Mouse (Mus musculus) kidney, embryonic 14.5 days (tissue): ENCODE data around the gene Hoxd8. TPM values are rescaled to one million over a fixed set of nuclear protein-coding genes. Genes with fewer than 3 reads are reported as not detected.

ENCODE experiments used
- ATAC-seq: fragments of 200-750 bp; cut with Nextera tagmentation; 2 replicates; pipeline ENCODE4 v1.8.0; 2017; ENCODE audit warnings: moderate number of reproducible peaks, mild to moderate bottlenecking, moderate TSS enrichment, moderate library complexity; ENCODE audit not compliant: low FRiP score, low TSS enrichment
- H3K27ac ChIP-seq: fragments of 300-500 bp; sonication (generic); 2 replicates; pipeline ENCODE4 v1.5.1; 2014; ENCODE audit warnings: low read depth, mild to moderate bottlenecking, low read length, moderate library complexity, mixed read lengths
- H3K27me3 ChIP-seq: fragments of 300-500 bp; sonication (generic); 2 replicates; pipeline ENCODE4 v1.6.1; 2014; ENCODE audit warnings: mild to moderate bottlenecking, low read length; ENCODE audit not compliant: control insufficient read depth, insufficient read depth
- H3K36me3 ChIP-seq: fragments of 300-500 bp; sonication (generic); 2 replicates; pipeline ENCODE4 v1.6.1; 2014; ENCODE audit warnings: low read length, mixed read lengths; ENCODE audit not compliant: control insufficient read depth, insufficient read depth
- H3K4me1 ChIP-seq: fragments of 300-500 bp; sonication (generic); 2 replicates; pipeline ENCODE4 v1.6.1; 2014; ENCODE audit warnings: low read length, mixed read lengths; ENCODE audit not compliant: control insufficient read depth, insufficient read depth
- H3K4me2 ChIP-seq: fragments of 300-500 bp; sonication (generic); replicated peaks from 2 replicates; pipeline ENCODE4 v1.6.1; 2014; ENCODE audit warnings: low read depth, mild to moderate bottlenecking, low read length
- H3K4me3 ChIP-seq: fragments of 300-500 bp; sonication (generic); 2 replicates; pipeline ENCODE4 v1.5.1; 2014; ENCODE audit warnings: mild to moderate bottlenecking, low read length
- H3K9ac ChIP-seq: fragments of 300-500 bp; sonication (generic); 2 replicates; pipeline ENCODE4 v1.6.1; 2014; ENCODE audit warnings: low read depth, mild to moderate bottlenecking, low read length, moderate library complexity
- H3K9me3 ChIP-seq: fragments of 300-500 bp; sonication (generic); 2 replicates; pipeline ENCODE4 v1.6.1; 2016; ENCODE audit warnings: low read length; ENCODE audit not compliant: control insufficient read depth
- WGBS: fragments of 180-500 bp; shearing (Covaris S2); extraction: QIAGEN DNeasy Blood & Tissue Kit; methylation state at CpG from one replicate; pipeline ENCODE4 v1.1.7; 2014; 5-methylcytosine and 5-hydroxymethylcytosine counted together
- polyA plus RNA-seq: library from polyadenylated mRNA; unstranded; fragments of >200 nt; fragmentation: Nextera tagmentation; extraction: Ambion mirVana; gene quantifications from 2 replicates; pipeline ENCODE4 v1.2.1, GENCODE M21; 2014

Gene Hoxd8
- polyA plus RNA-seq, 1 experiment from 2014 or later: 45.0 TPM

GRCm38 (mm10) chr2:74736688-74737577, 32.5 kb downstream of the Hoxd8 start:
- H3K4me1 ChIP-seq: peaks cover 70% of the 10 kb centered on the region
- peak overlapping the region; percentile 95; the same call in 1 of the 2 replicates for H3K27ac ChIP-seq
- peak overlapping the region; percentile 74 for H3K4me2 ChIP-seq
- no peak for ATAC-seq
- peak overlapping the region; percentile 34 for H3K4me3 ChIP-seq
- no peaks in the 10 kb centered on the region for H3K9me3 ChIP-seq
- H3K9ac ChIP-seq: peak overlapping the region; percentile 67
- 28% methylated on average over 15 of the region's 15 CpGs for WGBS
- H3K36me3 ChIP-seq: no peaks in the 10 kb centered on the region
- peaks cover 2% of the 10 kb centered on the region; the same call in 1 of the 2 replicates for H3K27me3 ChIP-seq

- Histone ChIP-seq H3K4me2 (peak overlapping the region; percentile 74), H3K9me3 (no peaks in the 10 kb centered on the region), H3K27ac (peak overlapping the region; percentile 95; the same call in 1 of the 2 replicates), H3K4me3 (peak overlapping the region; percentile 34), H3K4me1 (peaks cover 63% of the 10 kb centered on the region), H3K36me3 (no peaks in the 10 kb centered on the region), H3K9ac (peak overlapping the region; percentile 67), H3K27me3 (peaks cover 2% of the 10 kb centered on the region; the same call in 1 of the 2 replicates)
- 38% methylated on average over 7 of the region's 7 CpGs for WGBS
- ATAC-seq: no peak
Measured at GRCm38 (mm10) chr2:74737578-74738070, 33.2 kb downstream of the Hoxd8 start.

GRCm38 (mm10) chr2:74738623-74739475, 34.4 kb downstream of the Hoxd8 start:
- WGBS: 4% methylated on average over 20 of the region's 20 CpGs
- Histone ChIP-seq H3K27me3 (peaks cover under 1% of the 10 kb centered on the region; the same call in 1 of the 2 replicates), H3K36me3 (no peaks in the 10 kb centered on the region), H3K4me1 (peaks cover 61% of the 10 kb centered on the region), H3K27ac (peak overlapping the region; percentile 95), H3K9me3 (no peaks in the 10 kb centered on the region), H3K4me2 (peak overlapping the region; percentile 74), H3K4me3 (peak overlapping the region; percentile 34), H3K9ac (peak overlapping the region; percentile 67; the same call in 1 of the 2 replicates)
- ATAC-seq: 0 out of 2 replicates have a peak, but pooled peaks have one; percentile 3

GRCm38 (mm10) chr2:74739476-74739800, 35.0 kb downstream of the Hoxd8 start:
- peak overlapping the region; percentile 72; the same call in 1 of the 2 replicates for H3K9ac ChIP-seq
- ATAC-seq: no peak
- no peaks in the 10 kb centered on the region; the same call in 1 of the 2 replicates for H3K36me3 ChIP-seq
- H3K9me3 ChIP-seq: no peaks in the 10 kb centered on the region
- peaks cover 56% of the 10 kb centered on the region for H3K4me1 ChIP-seq
- WGBS: 10% methylated on average over 2 of the region's 2 CpGs
- peak overlapping the region; percentile 95 for H3K27ac ChIP-seq
- peak overlapping the region; percentile 34 for H3K4me3 ChIP-seq
- H3K4me2 ChIP-seq: peak overlapping the region; percentile 74
- H3K27me3 ChIP-seq: no peaks in the 10 kb centered on the region

- Histone ChIP-seq H3K4me2 (peak overlapping the region; percentile 74), H3K27ac (peak overlapping the region; percentile 95), H3K4me1 (peaks cover 52% of the 10 kb centered on the region), H3K9ac (peak overlapping the region; percentile 72), H3K9me3 (no peaks in the 10 kb centered on the region), H3K36me3 (no peaks in the 10 kb centered on the region; the same call in 1 of the 2 replicates), H3K27me3 (no peaks in the 10 kb centered on the region), H3K4me3 (peak overlapping the region; percentile 34)
- WGBS: 3% methylated on average over 14 of the region's 14 CpGs
- no peak for ATAC-seq
Measured at GRCm38 (mm10) chr2:74739869-74740268, 35.5 kb downstream of the Hoxd8 start.

- H3K4me3 ChIP-seq: peak overlapping the region; percentile 34
- peak; percentile 59 for ATAC-seq
Measured at GRCm38 (mm10) chr2:74740311-74741091, 36.1 kb downstream of the Hoxd8 start.

GRCm38 (mm10) chr2:74741252-74741978, 37.0 kb downstream of the Hoxd8 start:
- Histone ChIP-seq H3K9me3 (no peaks in the 10 kb centered on the region), H3K9ac (no peak overlapping the region), H3K4me3 (no peak overlapping the region), H3K4me2 (no peak overlapping the region), H3K36me3 (no peaks in the 10 kb centered on the region; the same call in 1 of the 2 replicates), H3K4me1 (peaks cover 49% of the 10 kb centered on the region), H3K27me3 (no peaks in the 10 kb centered on the region; the same call in 1 of the 2 replicates), H3K27ac (peak overlapping the region; percentile 95)
- 31% methylated on average over 2 of the region's 3 CpGs for WGBS
- no peak for ATAC-seq

More at GRCm38 (mm10) chr2:74740311-74741091, 36.1 kb downstream of the Hoxd8 start:
- H3K36me3 ChIP-seq: no peaks in the 10 kb centered on the region; the same call in 1 of the 2 replicates
- no peaks in the 10 kb centered on the region for H3K9me3 ChIP-seq
- WGBS: 2% methylated on average over 43 of the region's 43 CpGs
- H3K27ac ChIP-seq: peak overlapping the region; percentile 95
- H3K27me3 ChIP-seq: no peaks in the 10 kb centered on the region
- H3K4me1 ChIP-seq: peaks cover 52% of the 10 kb centered on the region
- H3K4me2 ChIP-seq: peak overlapping the region; percentile 74
- H3K9ac ChIP-seq: peak overlapping the region; percentile 72

GRCm38 (mm10) chr2:74741979-74742277, 37.5 kb downstream of the Hoxd8 start:
- H3K27me3 ChIP-seq: no peaks in the 10 kb centered on the region; the same call in 1 of the 2 replicates
- no peak overlapping the region; the same call in 1 of the 2 replicates for H3K27ac ChIP-seq
- H3K9ac ChIP-seq: no peak overlapping the region
- peaks cover 52% of the 10 kb centered on the region for H3K4me1 ChIP-seq
- no peak for ATAC-seq
- H3K4me2 ChIP-seq: no peak overlapping the region
- H3K4me3 ChIP-seq: no peak overlapping the region
- no peaks in the 10 kb centered on the region for H3K9me3 ChIP-seq
- H3K36me3 ChIP-seq: no peaks in the 10 kb centered on the region; the same call in 1 of the 2 replicates
